Mouse (Mus musculus): Measurements from ENCODE around the gene Rbm6. TPM values are rescaled to one million over a fixed set of nuclear protein-coding genes. Genes with fewer than 3 reads are reported as not detected.

The Rbm6 gene
- polyA plus RNA-seq, 1 experiment from 2014 or later: 40.2 TPM

GRCm38 (mm10) chr9:107735356-107736184 lies 137.5 kb downstream of the Rbm6 start:
- Histone ChIP-seq H3K27me3 (ENCODE audit: insufficient read depth, low read length) (no peaks in the 10 kb centered on the region), H3K36me3 (ENCODE audit: insufficient read depth, low read length) (peaks cover 13% of the 10 kb centered on the region; the same call in 1 of the 2 replicates), H3K27ac (peak overlapping the region; percentile 66), H3K9ac (ENCODE audit: low read depth, low read length) (0 out of 2 replicates have a peak overlapping the region, but pooled peaks have one; percentile 13), H3K4me2 (ENCODE audit: low read length) (peak overlapping the region; percentile 46), H3K9me3 (replicated peaks; ENCODE audit: low read length) (no peaks in the 10 kb centered on the region), H3K4me1 (replicated peaks; ENCODE audit: insufficient read depth, low read length) (peaks cover 24% of the 10 kb centered on the region), H3K4me3 (replicated peaks; ENCODE audit: low read depth, low read length) (0 out of 2 replicates have a peak overlapping the region, but pooled peaks have one; percentile 5)
- TF ChIP-seq CTCF (IDR thresholded peaks at IDR 0.05; ENCODE audit: low read depth): no peak
- DNase-seq (ENCODE audit: low spot score): peak; percentile 55
- WGBS: 4% methylated on average over 17 of the region's 17 CpGs
- ATAC-seq (replicated peaks; ENCODE audit: low FRiP score, low read depth): no peak; the same call in 1 of the 2 replicates

- Histone ChIP-seq H3K9ac (ENCODE audit: low read depth, low read length) (peak overlapping the region; percentile 38; the same call in 1 of the 2 replicates), H3K36me3 (ENCODE audit: insufficient read depth, low read length) (0 out of 2 replicates have a peak, but pooled peaks cover 5% of the 10 kb centered on the region), H3K27ac (no peak overlapping the region; the same call in 1 of the 2 replicates), H3K9me3 (replicated peaks; ENCODE audit: low read length) (no peaks in the 10 kb centered on the region), H3K4me1 (replicated peaks; ENCODE audit: insufficient read depth, low read length) (peaks cover 24% of the 10 kb centered on the region), H3K27me3 (ENCODE audit: insufficient read depth, low read length) (no peaks in the 10 kb centered on the region), H3K4me2 (ENCODE audit: low read length) (no peak overlapping the region), H3K4me3 (replicated peaks; ENCODE audit: low read depth, low read length) (no peak overlapping the region)
- DNase-seq (ENCODE audit: low spot score) (no peak), ATAC-seq (replicated peaks; ENCODE audit: low FRiP score, low read depth) (no peak)
- 40% methylated on average over 7 of the region's 7 CpGs for WGBS
- no peak for TF ChIP-seq CTCF (IDR thresholded peaks at IDR 0.05; ENCODE audit: low read depth)
Measured at GRCm38 (mm10) chr9:107734567-107734971, 138.5 kb downstream of the Rbm6 start.

DNA sequence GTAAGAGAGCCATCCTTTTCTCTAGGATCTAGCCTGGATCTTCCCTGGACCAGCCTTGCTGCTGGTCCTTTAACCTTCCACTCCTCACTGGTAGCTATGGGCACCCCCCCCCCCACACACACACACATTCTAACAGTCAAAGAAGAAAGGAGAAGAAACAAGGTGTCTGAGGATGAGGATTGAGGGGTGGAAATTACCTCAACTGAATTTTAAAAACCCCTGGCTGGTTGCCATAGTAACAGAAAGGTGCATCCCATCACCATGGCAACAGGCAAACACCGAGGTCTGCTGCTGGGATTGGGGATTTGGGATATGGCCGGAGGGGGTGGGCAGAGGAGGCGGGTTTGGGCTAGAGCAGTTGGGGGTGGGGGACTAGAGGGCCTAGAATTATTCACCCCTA lies 143.3 kb downstream of the Rbm6 start:
- DNase-seq (ENCODE audit: low spot score) (no peak), ATAC-seq (replicated peaks; ENCODE audit: low FRiP score, low read depth) (no peak)
- H3K27ac ChIP-seq: no peak overlapping the region
- H3K27me3 ChIP-seq (ENCODE audit: insufficient read depth, low read length): no peaks in the 10 kb centered on the region
- no peaks in the 10 kb centered on the region for H3K36me3 ChIP-seq (ENCODE audit: insufficient read depth, low read length)
- no peak overlapping the region for H3K9ac ChIP-seq (ENCODE audit: low read depth, low read length)
- H3K9me3 ChIP-seq (replicated peaks; ENCODE audit: low read length): no peaks in the 10 kb centered on the region
- no peak overlapping the region for H3K4me2 ChIP-seq (ENCODE audit: low read length)
- WGBS: 45% methylated on average over 3 of the region's 3 CpGs
- peaks cover 18% of the 10 kb centered on the region for H3K4me1 ChIP-seq (replicated peaks; ENCODE audit: insufficient read depth, low read length)
- no peak overlapping the region for H3K4me3 ChIP-seq (replicated peaks; ENCODE audit: low read depth, low read length)
- no peak for TF ChIP-seq CTCF (IDR thresholded peaks at IDR 0.05; ENCODE audit: low read depth)

- Histone ChIP-seq H3K27me3 (ENCODE audit: insufficient read depth, low read length) (no peaks in the 10 kb centered on the region), H3K27ac (no peak overlapping the region), H3K36me3 (ENCODE audit: insufficient read depth, low read length) (no peaks in the 10 kb centered on the region), H3K4me1 (replicated peaks; ENCODE audit: insufficient read depth, low read length) (peaks cover 18% of the 10 kb centered on the region), H3K9ac (ENCODE audit: low read depth, low read length) (no peak overlapping the region), H3K4me3 (replicated peaks; ENCODE audit: low read depth, low read length) (no peak overlapping the region), H3K4me2 (ENCODE audit: low read length) (no peak overlapping the region), H3K9me3 (replicated peaks; ENCODE audit: low read length) (no peaks in the 10 kb centered on the region)
- TF ChIP-seq CTCF (IDR thresholded peaks at IDR 0.05; ENCODE audit: low read depth): no peak
- 78% methylated on average over 6 of the region's 6 CpGs for WGBS
- no peak for ATAC-seq (replicated peaks; ENCODE audit: low FRiP score, low read depth)
- DNase-seq (ENCODE audit: low spot score): no peak
Measured at GRCm38 (mm10) chr9:107728919-107729670, 143.9 kb downstream of the Rbm6 start.

- Histone ChIP-seq H3K4me3 (replicated peaks; ENCODE audit: low read depth, low read length) (no peak overlapping the region), H3K36me3 (ENCODE audit: insufficient read depth, low read length) (no peaks in the 10 kb centered on the region), H3K4me1 (replicated peaks; ENCODE audit: insufficient read depth, low read length) (peaks cover 32% of the 10 kb centered on the region), H3K27ac (no peak overlapping the region; the same call in 1 of the 2 replicates), H3K9me3 (replicated peaks; ENCODE audit: low read length) (no peaks in the 10 kb centered on the region), H3K27me3 (ENCODE audit: insufficient read depth, low read length) (no peaks in the 10 kb centered on the region), H3K4me2 (ENCODE audit: low read length) (no peak overlapping the region), H3K9ac (ENCODE audit: low read depth, low read length) (no peak overlapping the region)
- ATAC-seq (replicated peaks; ENCODE audit: low FRiP score, low read depth) (no peak), DNase-seq (ENCODE audit: low spot score) (no peak)
- TF ChIP-seq CTCF (IDR thresholded peaks at IDR 0.05; ENCODE audit: low read depth): no peak
- 55% methylated on average over 3 of the region's 3 CpGs for WGBS
Measured at GRCm38 (mm10) chr9:107727041-107727440, 146.0 kb downstream of the Rbm6 start.

GRCm38 (mm10) chr9:107724796-107725195 lies 148.2 kb downstream of the Rbm6 start:
- Histone ChIP-seq H3K4me2 (ENCODE audit: low read length) (no peak overlapping the region), H3K27me3 (ENCODE audit: insufficient read depth, low read length) (no peaks in the 10 kb centered on the region), H3K27ac (peak overlapping the region; percentile 85), H3K36me3 (ENCODE audit: insufficient read depth, low read length) (no peaks in the 10 kb centered on the region), H3K9me3 (replicated peaks; ENCODE audit: low read length) (no peaks in the 10 kb centered on the region), H3K4me3 (replicated peaks; ENCODE audit: low read depth, low read length) (no peak overlapping the region), H3K9ac (ENCODE audit: low read depth, low read length) (no peak overlapping the region), H3K4me1 (replicated peaks; ENCODE audit: insufficient read depth, low read length) (peaks cover 34% of the 10 kb centered on the region)
- 91% methylated on average over 1 of the region's 1 CpGs for WGBS
- ATAC-seq (replicated peaks; ENCODE audit: low FRiP score, low read depth) (no peak), DNase-seq (ENCODE audit: low spot score) (no peak)
- TF ChIP-seq CTCF (IDR thresholded peaks at IDR 0.05; ENCODE audit: low read depth): no peak

Measured in kidney, postnatal 0 days (tissue).